Mouse (Mus musculus) thymus, postnatal 36 days (tissue): ENCODE results near the gene Katna1.

ENCODE experiments used
- DNase-seq, 2 experiments: peaks; one replicate each; pipeline ENCODE4 v3.0.0; 2022; ENCODE audit warnings: mixed read lengths in 2 of 2

Gene Katna1

DNA sequence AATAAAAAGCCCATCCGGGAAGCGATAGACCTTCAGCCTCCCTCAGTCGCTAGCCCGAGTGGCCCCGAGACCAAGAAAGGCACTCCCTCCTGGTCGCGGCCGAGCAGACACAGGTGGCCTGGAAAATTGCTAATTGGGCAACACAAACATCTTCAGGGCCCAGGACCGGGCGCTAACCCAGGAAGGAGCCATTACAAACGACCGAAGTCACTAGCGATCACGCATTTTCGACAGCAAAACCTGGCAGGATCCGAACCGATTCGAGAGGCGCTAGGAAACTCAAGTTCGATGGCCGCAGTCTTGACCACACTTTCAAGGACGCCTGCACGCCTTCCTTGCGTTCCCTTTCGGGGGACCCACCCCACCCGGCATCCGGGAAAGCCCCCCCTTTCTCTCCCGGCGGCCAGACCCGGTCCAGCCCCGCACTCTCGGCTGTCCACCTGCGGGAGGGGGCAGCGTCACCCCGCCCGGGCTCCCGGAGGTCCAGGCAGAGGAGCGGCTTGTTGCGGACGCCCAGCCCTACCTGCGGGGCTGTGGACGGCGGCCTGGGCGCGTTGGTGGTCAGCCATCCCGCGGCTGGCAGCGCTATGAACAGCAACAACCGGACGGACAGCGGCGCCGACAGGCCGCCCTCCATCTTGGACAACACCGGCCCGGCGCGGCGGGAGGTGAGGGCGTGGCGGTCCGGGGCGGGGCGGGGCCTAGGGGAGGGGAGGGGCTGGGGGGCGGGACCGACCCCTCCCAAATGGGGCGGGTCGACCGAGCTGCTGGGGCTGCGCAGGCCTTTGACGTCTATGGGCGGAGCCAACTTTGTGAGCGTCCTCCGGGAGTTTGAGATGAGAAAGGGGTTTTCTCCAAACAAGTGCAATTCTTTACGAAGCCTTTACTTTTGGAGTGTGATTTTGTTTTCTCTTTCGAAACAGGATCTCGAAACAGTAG is 54.7 kb downstream of the Katna1 start:
- peak; percentile 86 to 89 for DNase-seq

GRCm38 (mm10) chr10:7781214-7781613 is 55.4 kb downstream of the Katna1 start:
- no peak for DNase-seq

DNA sequence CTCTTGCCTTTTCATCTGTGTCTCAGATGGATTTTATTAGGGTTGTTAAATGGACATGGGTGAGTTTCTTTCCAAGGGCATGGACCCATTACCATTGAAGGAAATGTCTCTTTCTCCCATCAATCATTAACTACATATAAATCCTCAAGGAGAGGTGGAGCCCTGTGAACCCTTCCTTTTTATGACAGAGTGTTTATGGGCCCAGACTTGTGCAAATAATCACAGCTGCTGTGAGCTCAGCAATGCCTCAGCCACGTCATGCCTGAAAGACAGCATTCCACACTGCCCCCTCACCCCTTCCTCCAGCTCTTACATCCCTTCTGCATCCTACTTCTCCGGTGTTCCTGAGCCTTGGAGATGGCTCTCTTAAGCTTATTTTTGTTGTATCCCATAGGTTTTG is 61.5 kb downstream of the Katna1 start:
- DNase-seq = no peak

GRCm38 (mm10) chr10:7792254-7792750 is 66.5 kb downstream of the Katna1 start:
- no peak for DNase-seq

DNA sequence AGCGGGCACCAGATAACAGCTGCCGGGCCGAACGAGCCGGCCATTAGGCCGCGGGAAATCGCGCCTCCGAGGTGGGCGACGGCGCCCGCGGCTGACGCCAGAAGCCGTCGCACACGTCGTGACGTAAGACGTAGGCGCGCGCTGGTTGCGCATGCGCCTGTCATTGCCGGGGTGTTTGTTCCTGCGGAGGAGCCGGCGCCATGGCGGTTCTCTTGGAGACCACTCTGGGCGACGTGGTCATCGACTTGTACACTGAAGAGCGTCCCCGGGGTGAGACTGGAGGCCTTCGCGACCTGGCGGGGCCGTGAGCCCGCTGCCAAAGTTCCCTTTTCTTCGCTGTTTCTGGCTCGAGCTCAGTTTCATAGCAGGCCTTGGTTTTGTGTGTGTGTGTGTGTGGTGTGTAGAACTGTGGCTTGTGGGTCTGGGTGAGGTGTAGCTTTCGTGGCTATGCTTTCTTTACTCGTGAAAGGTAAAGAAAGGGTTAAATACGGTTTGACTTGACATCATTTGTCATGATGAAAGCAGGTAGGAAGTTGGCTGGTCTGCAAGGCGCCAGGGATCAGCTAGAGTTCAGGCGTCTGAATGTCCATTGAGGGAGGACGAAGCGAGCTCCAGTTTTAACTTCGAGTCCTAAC is 67.1 kb downstream of the Katna1 start, which contains the start of the genes Ginm1 and Ppil4:
Ginm1 (minus strand) TSS at position 74 of the 635 bp plus-strand sequence.
Ppil4 (plus strand) TSS at position 141 of the 635 bp plus-strand sequence.
- peak; percentile 86 to 88 for DNase-seq

GRCm38 (mm10) chr10:7801258-7801657 is 75.5 kb downstream of the Katna1 start:
- DNase-seq = no peak

GRCm38 (mm10) chr10:7802519-7803140 is 76.8 kb downstream of the Katna1 start:
- no peak for DNase-seq

GRCm38 (mm10) chr10:7809937-7810336 is 84.1 kb downstream of the Katna1 start:
- no peak for DNase-seq
